Mouse (Mus musculus) T-helper 1 cell (primary cell): ENCODE measurements at regions not wholly inside any gene's neighbourhood (a gene's known extent, or its start where the extent isn't known, plus 50 kb on each side); places are given as distances from the start of the nearest gene placed in this dataset.

Experiments used
- in situ Hi-C: fragments of 300-600 bp; cut with MboI, MseI; formaldehyde crosslinking; loops from one replicate; pipeline ENCODE4 v1.15.1; 2025; ENCODE audit warnings: high pct_unique_total_duplicates

DNA sequence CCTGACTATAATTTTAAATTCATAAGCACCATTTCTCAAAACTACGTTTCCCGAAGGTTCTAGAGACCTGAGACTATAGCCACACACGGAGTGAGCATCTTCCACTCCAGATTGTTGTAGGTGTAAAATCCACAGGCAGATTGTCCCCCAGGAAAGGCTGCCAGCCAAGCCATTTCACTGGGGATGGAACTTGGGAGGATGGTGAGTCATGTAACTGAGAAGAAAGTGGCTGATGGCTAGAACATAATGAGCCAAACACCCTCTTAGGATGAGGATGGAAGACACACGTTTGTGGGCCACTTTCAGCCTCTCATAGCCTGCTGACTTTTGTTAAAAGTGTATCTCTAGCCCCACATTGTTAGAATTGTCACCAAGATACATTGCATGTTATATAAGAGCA, 564.1 kb downstream of the Btbd3 start:
- in situ Hi-C loops, result no loop called here

DNA sequence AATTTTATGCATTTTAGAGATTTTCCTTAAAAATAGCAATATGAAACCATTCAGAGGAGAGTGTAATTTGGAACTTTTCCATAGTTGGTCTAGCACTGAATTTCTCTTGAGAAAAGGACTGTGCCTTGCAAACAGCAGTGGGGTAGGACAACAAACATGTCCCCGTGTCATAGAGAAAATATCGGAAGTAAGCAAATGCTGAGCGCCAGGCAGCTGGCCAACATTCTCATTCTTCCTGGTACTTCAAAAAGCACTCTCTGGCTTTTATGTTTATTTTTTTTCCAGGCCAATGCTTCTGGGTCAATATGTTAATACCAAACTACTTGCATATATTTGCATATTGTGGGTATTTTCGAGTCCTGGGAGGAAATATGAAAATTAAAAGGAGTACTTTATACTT, 568.5 kb downstream of the Btbd3 start:
- in situ Hi-C loops, result no loop called here

DNA sequence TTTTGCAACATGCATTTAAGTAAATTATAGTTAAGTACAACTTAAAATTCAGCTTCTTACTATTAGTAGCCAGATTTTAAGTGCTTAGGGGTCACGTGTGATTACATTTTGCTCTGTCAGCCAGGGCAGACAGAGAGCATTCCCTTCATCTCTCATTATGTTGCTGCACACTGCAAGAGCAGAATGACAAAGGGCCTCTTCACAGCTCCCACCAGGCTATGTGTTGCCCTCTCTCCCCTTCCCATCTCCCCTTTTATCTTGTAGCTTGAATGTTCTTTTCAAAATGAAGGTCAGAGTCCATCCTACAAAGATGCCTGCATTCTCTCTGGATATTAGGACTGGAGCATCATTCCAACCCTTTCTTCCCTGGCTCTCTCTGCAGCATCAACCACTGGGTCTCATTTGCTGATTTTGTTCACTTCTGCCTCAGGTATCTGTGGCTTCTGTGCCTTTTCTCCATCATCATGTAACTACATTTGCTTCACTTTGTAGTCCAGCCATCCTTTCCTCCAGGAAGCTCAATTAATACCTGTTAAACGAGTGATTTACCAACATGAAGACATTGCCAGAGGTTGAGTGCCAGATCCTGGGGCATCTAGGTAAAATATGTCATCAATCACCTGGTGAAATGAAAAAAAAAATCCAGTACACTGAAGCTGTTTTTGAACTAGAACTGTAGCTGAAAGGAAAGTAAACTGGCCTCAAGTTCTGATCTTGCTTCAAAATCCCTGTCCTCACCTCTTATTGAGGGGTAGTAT, 571.6 kb downstream of the Btbd3 start:
- in situ Hi-C loops, result no loop called here

DNA sequence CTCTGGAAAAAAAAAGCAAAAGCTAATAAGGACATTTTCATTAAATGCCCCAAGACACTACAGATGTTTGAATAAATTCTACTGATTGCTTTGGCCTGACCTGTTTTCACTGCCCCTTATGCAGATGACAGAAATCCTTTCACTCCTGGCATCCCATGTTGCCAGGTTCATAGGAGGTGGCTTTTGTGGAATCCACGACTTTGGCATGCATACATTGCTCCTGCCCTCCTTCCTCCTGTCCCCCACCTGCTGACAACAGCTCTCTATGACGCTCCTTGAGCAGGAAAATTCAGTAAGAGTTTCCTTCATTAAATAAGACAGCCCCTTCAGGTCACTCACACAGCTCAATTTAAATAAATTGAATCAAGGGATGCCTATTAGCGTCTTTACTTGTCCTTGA, 582.5 kb downstream of the Btbd3 start:
- in situ Hi-C loops, result no loop called here

GRCm38 (mm10) chr2:138859121-138859520, 602.8 kb downstream of the Btbd3 start:
- in situ Hi-C loops, result no loop called here

- in situ Hi-C loops, result no loop called here
These were observed 597.1 kb upstream of the Sptlc3 start for GRCm38 (mm10) chr2:138896563-138896962.

GRCm38 (mm10) chr2:138897101-138897500, 596.6 kb upstream of the Sptlc3 start:
- in situ Hi-C loops, result no loop called here

DNA sequence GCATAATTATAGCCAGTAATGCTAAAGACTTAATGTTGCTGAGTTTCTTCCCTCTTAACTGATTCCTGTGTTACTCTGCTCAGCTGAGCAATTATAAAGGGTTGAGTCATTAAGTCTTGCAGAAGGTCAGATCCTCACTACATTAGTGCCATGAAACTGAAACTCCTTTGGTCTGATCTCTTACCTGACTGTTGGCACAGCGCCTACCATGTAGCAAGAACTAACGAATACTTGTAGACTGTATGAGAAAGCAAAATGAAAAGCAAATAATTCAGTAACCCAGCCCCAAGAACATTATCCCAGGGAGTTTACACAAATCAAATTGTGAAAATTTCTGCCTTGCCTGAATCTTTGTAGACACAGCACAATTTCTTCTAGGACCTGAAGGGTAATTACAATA, 556.5 kb upstream of the Sptlc3 start:
- in situ Hi-C loops, result no loop called here

GRCm38 (mm10) chr2:138939367-138939766, 554.3 kb upstream of the Sptlc3 start:
- in situ Hi-C loops, result no loop called here

DNA sequence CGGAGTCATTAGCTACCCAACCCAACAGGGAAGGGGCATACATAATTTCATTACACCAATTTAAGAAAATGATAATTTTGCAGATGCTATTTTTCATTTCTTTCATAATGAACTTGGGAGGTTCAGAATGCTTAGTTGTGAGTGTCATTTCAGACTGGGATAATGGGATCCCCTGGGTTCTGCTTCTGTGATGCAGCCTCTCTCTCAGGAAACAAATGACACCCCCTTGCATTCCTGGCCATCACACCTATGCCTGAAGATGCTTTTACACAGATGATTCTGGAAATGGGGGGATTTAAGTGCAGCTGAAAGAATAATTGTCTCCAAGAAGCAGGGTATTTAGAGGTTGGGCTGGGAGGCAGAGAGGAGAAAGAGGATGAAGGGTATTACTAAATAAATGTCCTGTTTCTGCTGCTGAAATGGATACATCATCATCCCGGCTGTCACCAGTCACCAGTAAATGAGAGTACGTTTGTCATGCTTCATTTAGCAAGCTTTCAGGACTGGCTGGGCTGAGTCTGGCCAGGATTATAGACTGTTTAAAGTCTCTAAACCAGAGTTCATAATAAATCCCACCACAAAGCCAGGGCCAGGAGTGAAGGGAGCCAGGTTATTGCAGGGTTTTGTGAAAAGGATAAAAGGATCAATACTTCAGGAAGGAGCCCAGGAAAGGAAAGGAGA, 527.5 kb upstream of the Sptlc3 start:
- in situ Hi-C loops, result no loop called here

GRCm38 (mm10) chr2:138974548-138974947, 519.2 kb upstream of the Sptlc3 start:
- in situ Hi-C loops, result no loop called here

- in situ Hi-C loops, result no loop called here
These were observed 503.7 kb upstream of the Sptlc3 start for GRCm38 (mm10) chr2:138990031-138990430.

GRCm38 (mm10) chr2:139032105-139032812, 461.5 kb upstream of the Sptlc3 start:
- in situ Hi-C loops, result loop anchor here (10.0 kb wide), 1 partner anchor 1803 kb away; no protein-coding TSS in a partner anchor

- in situ Hi-C loops, result loop anchor here (10.0 kb wide), 1 partner anchor 1800 kb away; no protein-coding TSS in a partner anchor
These were observed 458.9 kb upstream of the Sptlc3 start for GRCm38 (mm10) chr2:139034800-139035199.

DNA sequence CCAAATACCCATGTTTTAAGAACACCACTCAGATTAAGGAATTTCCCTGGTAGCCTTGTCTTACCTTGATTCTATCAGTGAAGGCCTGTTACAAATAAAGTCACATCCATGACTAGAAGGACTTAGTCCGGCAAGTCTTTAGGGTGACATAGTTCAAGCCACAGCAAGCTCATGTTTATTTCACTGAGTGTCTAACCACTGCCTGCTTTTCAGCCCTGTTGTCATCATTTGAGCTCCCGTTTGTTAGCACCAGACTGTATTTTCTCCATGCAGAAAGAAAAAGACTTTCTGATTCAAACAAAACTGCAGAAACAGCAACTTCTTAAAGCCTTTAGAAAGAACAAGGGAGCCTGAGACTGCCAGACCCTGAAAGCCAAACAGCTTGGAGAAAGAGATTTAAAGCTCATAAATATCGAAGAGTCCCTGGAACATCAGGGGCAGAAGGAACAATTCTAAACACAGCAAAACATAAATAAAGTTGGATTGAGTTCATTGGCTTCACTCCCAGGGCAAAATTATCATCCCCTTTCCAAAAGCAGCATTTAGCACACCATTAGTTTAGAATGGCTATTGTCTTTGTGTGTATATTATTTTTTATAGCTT, 451.9 kb upstream of the Sptlc3 start:
- in situ Hi-C loops, result no loop called here

DNA sequence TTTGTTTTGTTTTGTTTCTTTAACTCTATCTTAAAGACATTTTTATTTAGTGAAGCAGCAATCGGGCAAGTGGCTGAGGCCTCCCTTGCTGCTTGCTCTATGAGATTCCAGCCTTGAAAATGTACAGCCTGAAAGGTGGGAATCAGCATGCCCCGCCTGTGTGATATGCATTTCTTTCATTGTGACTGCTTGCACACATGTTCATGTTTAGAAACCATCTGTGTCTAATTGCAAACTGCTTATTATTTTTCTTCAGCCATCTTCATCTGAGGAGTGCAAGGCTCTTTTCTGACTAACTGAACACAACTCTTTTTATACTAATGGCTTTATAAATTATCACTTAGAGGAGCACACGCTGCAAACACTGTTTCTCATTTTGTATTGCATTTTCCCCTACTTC, 449.0 kb upstream of the Sptlc3 start:
- in situ Hi-C loops, result no loop called here

- in situ Hi-C loops, result no loop called here
These were observed 438.5 kb upstream of the Sptlc3 start for GRCm38 (mm10) chr2:139055249-139055648.

DNA sequence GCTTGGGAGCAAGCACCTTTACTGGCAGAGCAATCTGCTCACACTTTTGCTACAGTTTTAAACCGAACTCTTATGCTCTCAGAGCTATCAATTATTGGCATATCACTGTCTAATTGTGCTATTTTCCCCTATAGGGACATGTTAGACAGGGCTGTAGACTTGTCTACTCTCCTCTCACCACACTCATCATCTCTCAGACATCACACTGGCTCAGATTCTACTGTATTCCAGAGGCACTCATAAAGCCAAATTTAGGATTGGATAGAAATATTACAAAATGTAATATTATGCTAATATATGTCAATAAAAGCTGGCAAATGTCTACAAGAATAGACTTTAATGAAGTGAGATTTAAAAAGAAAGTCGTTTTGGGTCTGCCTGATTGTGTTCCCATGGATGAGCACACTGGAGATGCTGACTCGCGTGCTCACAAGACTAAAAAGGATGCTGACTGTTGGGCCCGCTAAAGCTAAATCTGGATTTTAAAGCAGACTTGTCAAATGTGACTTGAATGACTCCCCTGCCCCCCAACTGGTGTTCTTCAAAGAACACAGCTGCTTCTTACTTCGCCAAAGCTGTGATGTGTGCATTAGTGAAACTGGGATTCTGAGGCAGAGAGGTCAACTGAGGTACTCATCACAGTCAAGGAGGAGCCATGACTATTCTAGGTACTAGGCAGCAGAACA, 424.3 kb upstream of the Sptlc3 start:
- in situ Hi-C loops, result loop anchor here (10.0 kb wide), 1 partner anchor 1385 kb away; no protein-coding TSS in a partner anchor

DNA sequence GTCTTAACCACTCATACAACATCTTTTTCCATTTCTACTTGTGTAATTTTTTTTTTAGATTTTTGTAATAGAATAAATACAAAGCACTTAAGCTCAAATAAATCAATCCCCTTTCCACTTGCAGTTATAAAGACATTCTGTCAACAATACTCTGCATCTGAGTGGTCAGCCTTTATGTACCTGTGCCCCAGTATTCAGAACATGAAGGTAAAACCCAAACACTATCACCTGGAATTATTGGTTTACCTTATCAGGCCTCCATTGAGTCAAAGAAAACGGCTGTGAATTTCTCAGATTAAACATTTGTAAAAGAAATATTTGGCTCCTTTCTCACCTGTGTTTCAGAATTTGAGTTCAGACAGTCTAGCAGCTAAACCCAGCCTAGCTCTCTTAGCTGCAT, 422.0 kb upstream of the Sptlc3 start:
- in situ Hi-C loops, result no loop called here

- in situ Hi-C loops, result no loop called here
These were observed 400.1 kb upstream of the Sptlc3 start for GRCm38 (mm10) chr2:139093487-139094066.

DNA sequence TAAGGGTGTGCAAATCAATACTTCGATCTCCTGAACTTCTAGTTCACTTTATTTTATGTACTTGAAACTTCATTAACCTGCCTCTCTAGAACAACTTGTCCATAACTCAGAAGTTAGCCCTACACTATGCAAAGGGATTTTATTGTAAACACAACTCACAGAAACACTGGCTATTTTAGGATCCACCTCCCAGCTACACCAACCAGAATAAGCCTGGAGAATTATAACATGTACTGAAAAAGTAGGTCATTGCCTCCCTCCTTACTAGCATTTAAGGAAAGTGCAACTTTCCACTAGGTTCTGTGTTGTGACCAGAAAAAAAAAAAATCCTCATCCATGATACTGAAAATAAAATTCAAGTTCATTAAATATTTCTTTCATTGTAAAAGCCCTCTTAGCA, 382.0 kb upstream of the Sptlc3 start:
- in situ Hi-C loops, result no loop called here
